Mouse (Mus musculus) small intestine, adult 2 months (tissue): ENCODE measurements around the gene Kdm4c. TPM values are rescaled to one million over a fixed set of nuclear protein-coding genes. Genes with fewer than 3 reads are reported as not detected.

ENCODE experiments used
- H3K27ac ChIP-seq: fragments of 200-500 bp; 2 replicates; pipeline ENCODE4 v1.5.1; 2012; ENCODE audit warnings: low read depth, low read length, control low read depth, inconsistent platforms; ENCODE audit not compliant: insufficient read depth
- H3K27me3 ChIP-seq: fragments of 200-500 bp; 2 replicates; pipeline ENCODE4 v1.6.1; 2012; ENCODE audit warnings: mild to moderate bottlenecking, moderate library complexity, low read length, inconsistent platforms; ENCODE audit not compliant: control insufficient read depth, insufficient read depth
- H3K36me3 ChIP-seq: fragments of 200-500 bp; 2 replicates; pipeline ENCODE4 v1.6.1; 2012; ENCODE audit warnings: mild to moderate bottlenecking, low read length, control low read depth, inconsistent platforms; ENCODE audit not compliant: control insufficient read depth, insufficient read depth
- H3K4me1 ChIP-seq: fragments of 200-500 bp; 2 replicates; pipeline ENCODE4 v1.6.1; 2012; ENCODE audit warnings: low read length, inconsistent platforms, mixed read lengths; ENCODE audit not compliant: control insufficient read depth, insufficient read depth, insufficient read length
- H3K4me3 ChIP-seq: fragments of 200-500 bp; 2 replicates; pipeline ENCODE4 v1.5.1; 2012; ENCODE audit warnings: low read depth, mild to moderate bottlenecking, control low read depth, inconsistent platforms, low read length, moderate library complexity
- CTCF ChIP-seq: fragments of 200-500 bp; IDR thresholded peaks from 2 replicates; pipeline ENCODE4 v1.5.1; 2012; ENCODE audit warnings: low read depth, mild to moderate bottlenecking, control low read depth, inconsistent platforms, low read length, moderate library complexity, mixed read lengths; ENCODE audit not compliant: insufficient replicate concordance, insufficient read length; ENCODE audit errors: extremely low read depth
- POLR2A ChIP-seq: fragments of 200-500 bp; IDR thresholded peaks from 2 replicates; pipeline ENCODE4 v1.6.1; 2012; ENCODE audit warnings: low read depth, mild to moderate bottlenecking, control low read depth, inconsistent platforms, low read length, moderate library complexity
- WGBS: fragments of 180-500 bp; shearing (Covaris S2); methylation state at CpG from one replicate; pipeline ENCODE4 v1.1.7; 2018; 5-methylcytosine and 5-hydroxymethylcytosine counted together
- polyA plus RNA-seq: library from polyadenylated mRNA; depleted of rRNA; stranded (reverse); fragments of >200 nt; gene quantifications from 2 replicates; pipeline ENCODE4 v1.2.3, GENCODE M21; 2012

Gene Kdm4c
- polyA plus RNA-seq, 1 experiment = 0.60 TPM

GRCm38 (mm10) chr4:74311135-74311534 is 68.8 kb downstream of the Kdm4c start:
- Histone ChIP-seq H3K27me3 (no peaks in the 10 kb centered on the region), H3K36me3 (peaks cover 9% of the 10 kb centered on the region), H3K4me1 (no peaks in the 10 kb centered on the region), H3K27ac (no peak overlapping the region), H3K4me3 (no peak overlapping the region)
- TF ChIP-seq CTCF (no peak), POLR2A (no peak)
- 82% methylated on average over 5 of the region's 5 CpGs for WGBS

DNA sequence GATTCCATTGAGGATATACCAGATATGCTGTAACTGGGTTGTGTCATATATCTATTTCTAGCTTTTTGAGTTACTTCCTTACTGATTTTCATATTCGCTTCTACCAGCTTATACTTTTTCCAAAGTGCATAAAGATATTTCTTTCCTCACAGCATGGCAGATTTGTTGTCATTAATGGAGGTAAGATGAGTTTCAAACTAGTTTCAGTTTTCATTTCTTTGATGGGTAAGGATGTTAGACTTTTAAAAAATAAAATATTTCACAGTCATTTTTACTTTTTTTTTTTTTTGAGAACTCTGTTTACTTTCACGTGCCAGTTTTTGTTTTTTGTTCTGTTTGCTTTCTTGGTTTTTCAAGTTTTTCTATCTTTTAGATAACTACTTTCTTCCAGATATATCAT is 70.6 kb downstream of the Kdm4c start:
- TF ChIP-seq POLR2A (no peak), CTCF (no peak)
- no peaks in the 10 kb centered on the region for H3K4me1 ChIP-seq
- H3K27ac ChIP-seq = no peak overlapping the region
- no peak overlapping the region for H3K4me3 ChIP-seq
- H3K27me3 ChIP-seq = no peaks in the 10 kb centered on the region
- WGBS = 92% methylated on average over 2 of the region's 2 CpGs
- H3K36me3 ChIP-seq = peaks cover 11% of the 10 kb centered on the region

DNA sequence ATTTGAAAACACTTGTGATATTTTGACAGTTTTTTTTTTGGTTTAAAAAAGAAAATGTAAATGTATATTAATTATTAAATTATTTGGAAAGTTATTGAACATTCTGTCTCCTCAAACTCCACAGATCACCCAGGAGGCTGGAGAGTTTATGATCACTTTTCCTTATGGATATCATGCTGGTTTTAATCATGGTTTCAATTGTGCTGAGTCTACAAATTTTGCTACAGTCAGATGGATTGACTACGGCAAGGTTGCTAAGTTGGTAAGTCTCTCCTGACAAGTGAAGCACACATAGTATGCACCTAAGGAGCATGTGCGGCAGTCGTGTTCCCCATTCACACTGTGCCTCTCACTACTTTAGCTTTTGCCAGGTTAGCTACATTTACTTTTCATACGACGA is 73.1 kb downstream of the Kdm4c start:
- WGBS = 98% methylated on average over 5 of the region's 5 CpGs
- H3K4me1 ChIP-seq = no peaks in the 10 kb centered on the region
- TF ChIP-seq POLR2A (no peak), CTCF (no peak)
- peaks cover 11% of the 10 kb centered on the region for H3K36me3 ChIP-seq
- no peak overlapping the region for H3K27ac ChIP-seq
- H3K27me3 ChIP-seq = no peaks in the 10 kb centered on the region
- no peak overlapping the region for H3K4me3 ChIP-seq

DNA sequence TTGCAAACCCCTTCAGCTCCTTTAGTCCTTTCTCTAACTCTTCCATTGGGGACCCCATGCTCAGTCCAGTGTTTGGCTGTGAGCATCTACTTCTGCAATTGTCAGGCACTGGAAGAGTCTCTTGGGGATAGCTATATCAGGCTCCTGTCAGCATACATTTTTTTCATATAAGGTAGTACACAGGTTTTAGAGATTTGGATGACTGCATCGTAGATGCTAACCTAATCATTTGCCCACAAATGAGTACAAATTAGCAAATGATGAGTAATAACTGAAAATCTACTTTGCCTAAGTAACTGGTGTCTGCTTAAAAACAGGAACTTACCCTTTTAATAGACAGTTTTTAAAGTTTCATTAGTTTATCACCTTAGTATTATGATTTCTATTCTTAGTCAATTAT is 77.0 kb downstream of the Kdm4c start:
- TF ChIP-seq CTCF (no peak), POLR2A (no peak)
- Histone ChIP-seq H3K27ac (no peak overlapping the region), H3K27me3 (no peaks in the 10 kb centered on the region), H3K4me1 (no peaks in the 10 kb centered on the region), H3K4me3 (no peak overlapping the region), H3K36me3 (peaks cover 7% of the 10 kb centered on the region)
- 92% methylated on average over 1 of the region's 1 CpGs for WGBS

GRCm38 (mm10) chr4:74357479-74357878 is 115.2 kb downstream of the Kdm4c start:
- no peaks in the 10 kb centered on the region for H3K27me3 ChIP-seq
- no peak overlapping the region for H3K4me3 ChIP-seq
- H3K36me3 ChIP-seq = peaks cover 31% of the 10 kb centered on the region
- no peak overlapping the region for H3K27ac ChIP-seq
- H3K4me1 ChIP-seq = no peaks in the 10 kb centered on the region
- TF ChIP-seq CTCF = no peak
- TF ChIP-seq POLR2A = no peak
- whole genome bisulfite sequencing = 88% methylated on average over 4 of the region's 4 CpGs

DNA sequence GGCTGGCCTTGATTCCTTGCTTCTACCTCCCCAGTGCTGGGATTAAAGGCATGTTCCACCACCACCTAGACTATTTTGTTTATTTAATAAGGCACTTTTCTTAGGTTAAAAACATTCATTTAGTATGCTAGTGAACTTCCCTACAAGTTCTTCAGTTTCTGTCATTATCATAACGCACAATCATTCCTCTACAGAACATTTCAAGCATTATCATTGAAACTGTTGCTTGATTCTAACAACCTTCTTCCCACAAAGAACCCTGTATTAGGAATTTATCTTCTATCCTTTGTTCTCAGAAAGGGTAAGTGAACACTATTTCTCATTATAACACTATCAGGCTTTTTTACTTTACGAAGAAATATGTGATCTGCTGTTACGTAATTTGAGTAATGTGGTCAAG is 118.0 kb downstream of the Kdm4c start:
- no peak overlapping the region for H3K4me3 ChIP-seq

DNA sequence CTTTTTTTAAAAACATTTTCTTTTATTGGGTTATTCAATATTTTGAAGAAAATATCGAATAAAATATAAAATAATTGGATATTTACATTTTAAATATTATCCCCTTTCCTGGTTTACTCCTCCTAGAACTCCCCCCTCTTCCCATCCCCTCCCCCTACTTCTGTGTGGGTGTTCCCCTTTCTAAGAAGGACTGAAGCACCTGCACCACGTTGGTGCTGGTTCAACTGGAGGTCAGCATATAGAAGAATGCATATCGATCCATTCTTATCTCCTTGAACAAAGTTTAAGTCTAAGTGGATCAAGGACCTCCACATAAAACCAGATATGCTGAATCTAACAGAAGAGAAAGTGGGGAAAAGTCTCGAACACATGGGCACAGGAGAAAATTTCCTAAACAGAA is 144.3 kb downstream of the Kdm4c start:
- WGBS = 41% methylated on average over 4 of the region's 4 CpGs
- TF ChIP-seq CTCF = no peak
- no peak for TF ChIP-seq POLR2A

More for the DNA sequence above, 118.0 kb downstream of the Kdm4c start:
- H3K27ac ChIP-seq = no peak overlapping the region
- H3K27me3 ChIP-seq = no peaks in the 10 kb centered on the region
- H3K4me1 ChIP-seq = no peaks in the 10 kb centered on the region
- WGBS = 95% methylated on average over 3 of the region's 3 CpGs
- TF ChIP-seq CTCF = no peak
- no peak for TF ChIP-seq POLR2A
- H3K36me3 ChIP-seq = peaks cover 22% of the 10 kb centered on the region

GRCm38 (mm10) chr4:74393162-74393561 is 150.9 kb downstream of the Kdm4c start:
- Histone ChIP-seq H3K4me1 (no peaks in the 10 kb centered on the region), H3K4me3 (no peak overlapping the region), H3K27me3 (no peaks in the 10 kb centered on the region), H3K36me3 (peaks cover 20% of the 10 kb centered on the region), H3K27ac (no peak overlapping the region)
- 88% methylated on average over 2 of the region's 2 CpGs for WGBS
- TF ChIP-seq CTCF (no peak), POLR2A (no peak)

More for the DNA sequence above, 144.3 kb downstream of the Kdm4c start:
- peaks cover 18% of the 10 kb centered on the region for H3K36me3 ChIP-seq
- no peak overlapping the region for H3K27ac ChIP-seq
- no peak overlapping the region for H3K4me3 ChIP-seq
- no peaks in the 10 kb centered on the region for H3K27me3 ChIP-seq
- no peaks in the 10 kb centered on the region for H3K4me1 ChIP-seq
